Mouse (Mus musculus): ENCODE results near the gene Bcl2l11. TPM values are rescaled to one million over a fixed set of nuclear protein-coding genes. Genes with fewer than 3 reads are reported as not detected.

Gene Bcl2l11
- polyA plus RNA-seq, 1 experiment: 7.8 TPM

DNA sequence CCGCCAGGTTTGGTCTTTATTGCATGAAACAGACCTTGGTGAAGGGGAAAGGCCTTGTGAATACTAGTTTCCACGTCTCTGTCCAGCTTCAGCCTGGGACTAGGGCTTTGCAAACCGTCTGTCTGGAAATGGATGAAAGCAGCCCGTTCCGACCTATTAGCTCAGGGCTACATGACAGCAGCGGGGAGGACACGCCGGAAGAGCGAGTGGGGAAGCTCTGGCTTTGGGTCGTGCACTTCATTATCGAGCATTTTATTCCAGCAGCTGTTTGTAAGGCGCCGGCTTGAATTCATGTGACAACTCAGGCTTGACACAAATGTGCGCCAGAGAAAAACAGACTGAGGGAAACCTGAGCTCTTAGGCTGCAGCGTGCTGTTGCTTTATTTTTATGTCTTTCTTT is 13.9 kb downstream of the Bcl2l11 start:
- Histone ChIP-seq H3K4me3 (ENCODE audit: insufficient read depth, low read depth, low read length) (no peak overlapping the region), H3K27ac (ENCODE audit: insufficient read depth, low read depth, low read length) (no peak overlapping the region), H3K36me3 (ENCODE audit: control insufficient read depth, insufficient read depth, low read length) (no peaks in the 10 kb centered on the region), H3K27me3 (replicated peaks; ENCODE audit: control insufficient read depth, insufficient read depth, low read length) (no peaks in the 10 kb centered on the region), H3K4me1 (ENCODE audit: control insufficient read depth, insufficient read depth, low read length) (peaks cover 2% of the 10 kb centered on the region; the same call in 1 of the 2 replicates)
- WGBS: 38% methylated on average over 15 of the region's 15 CpGs
- peak; percentile 72 for DNase-seq
- TF ChIP-seq POLR2A (IDR thresholded peaks at IDR 0.05; ENCODE audit: low read depth, low read length) (no peak), CTCF (conservative IDR thresholded peaks at IDR 0.05; ENCODE audit: insufficient read depth, insufficient read length, low read depth, low read length) (no peak)

DNA sequence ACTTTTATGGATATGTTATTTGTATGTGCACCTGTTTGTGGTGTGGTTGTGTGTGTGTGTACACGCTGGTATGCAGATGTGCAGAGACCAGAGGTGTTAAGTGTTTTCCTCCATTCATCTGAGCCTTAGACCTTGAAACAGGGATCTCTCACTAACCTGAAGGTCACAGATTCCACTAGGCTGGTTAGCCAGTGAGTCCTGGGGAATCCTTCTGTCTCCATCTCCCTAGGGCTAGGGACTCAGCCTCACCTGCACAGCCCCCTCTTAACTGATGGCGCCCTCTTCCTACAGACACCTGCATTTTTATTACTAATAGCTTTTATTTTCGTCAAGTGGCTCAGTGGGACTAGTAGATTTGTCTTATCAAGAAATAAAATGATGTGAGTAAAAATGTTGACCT is 14.3 kb downstream of the Bcl2l11 start:
- DNase-seq: no peak
- Histone ChIP-seq H3K36me3 (ENCODE audit: control insufficient read depth, insufficient read depth, low read length) (no peaks in the 10 kb centered on the region), H3K27ac (ENCODE audit: insufficient read depth, low read depth, low read length) (no peak overlapping the region), H3K4me3 (ENCODE audit: insufficient read depth, low read depth, low read length) (no peak overlapping the region), H3K4me1 (ENCODE audit: control insufficient read depth, insufficient read depth, low read length) (peaks cover 2% of the 10 kb centered on the region; the same call in 1 of the 2 replicates), H3K27me3 (replicated peaks; ENCODE audit: control insufficient read depth, insufficient read depth, low read length) (no peaks in the 10 kb centered on the region)
- 61% methylated on average over 3 of the region's 3 CpGs for WGBS
- TF ChIP-seq CTCF (conservative IDR thresholded peaks at IDR 0.05; ENCODE audit: insufficient read depth, insufficient read length, low read depth, low read length): no peak
- no peak for TF ChIP-seq POLR2A (IDR thresholded peaks at IDR 0.05; ENCODE audit: low read depth, low read length)

- Histone ChIP-seq H3K27me3 (replicated peaks; ENCODE audit: control insufficient read depth, insufficient read depth, low read length) (no peaks in the 10 kb centered on the region), H3K4me1 (ENCODE audit: control insufficient read depth, insufficient read depth, low read length) (peaks cover 5% of the 10 kb centered on the region; the same call in 1 of the 2 replicates), H3K4me3 (ENCODE audit: insufficient read depth, low read depth, low read length) (no peak overlapping the region), H3K36me3 (ENCODE audit: control insufficient read depth, insufficient read depth, low read length) (no peaks in the 10 kb centered on the region; the same call in 1 of the 2 replicates), H3K27ac (ENCODE audit: insufficient read depth, low read depth, low read length) (no peak overlapping the region)
- TF ChIP-seq CTCF (conservative IDR thresholded peaks at IDR 0.05; ENCODE audit: insufficient read depth, insufficient read length, low read depth, low read length): no peak
- no peak for TF ChIP-seq POLR2A (IDR thresholded peaks at IDR 0.05; ENCODE audit: low read depth, low read length)
- no peak for DNase-seq
Measured at GRCm38 (mm10) chr2:128143992-128144391, 18.2 kb downstream of the Bcl2l11 start.

GRCm38 (mm10) chr2:128145433-128145832 is 19.6 kb downstream of the Bcl2l11 start:
- no peak overlapping the region for H3K27ac ChIP-seq (ENCODE audit: insufficient read depth, low read depth, low read length)
- 63% methylated on average over 3 of the region's 3 CpGs for WGBS
- no peak for TF ChIP-seq CTCF (conservative IDR thresholded peaks at IDR 0.05; ENCODE audit: insufficient read depth, insufficient read length, low read depth, low read length)
- no peak for TF ChIP-seq POLR2A (IDR thresholded peaks at IDR 0.05; ENCODE audit: low read depth, low read length)
- H3K36me3 ChIP-seq (ENCODE audit: control insufficient read depth, insufficient read depth, low read length): no peaks in the 10 kb centered on the region; the same call in 1 of the 2 replicates
- H3K4me3 ChIP-seq (ENCODE audit: insufficient read depth, low read depth, low read length): no peak overlapping the region
- peaks cover 3% of the 10 kb centered on the region; the same call in 1 of the 2 replicates for H3K4me1 ChIP-seq (ENCODE audit: control insufficient read depth, insufficient read depth, low read length)
- H3K27me3 ChIP-seq (replicated peaks; ENCODE audit: control insufficient read depth, insufficient read depth, low read length): no peaks in the 10 kb centered on the region
- DNase-seq: peak; percentile 31

DNA sequence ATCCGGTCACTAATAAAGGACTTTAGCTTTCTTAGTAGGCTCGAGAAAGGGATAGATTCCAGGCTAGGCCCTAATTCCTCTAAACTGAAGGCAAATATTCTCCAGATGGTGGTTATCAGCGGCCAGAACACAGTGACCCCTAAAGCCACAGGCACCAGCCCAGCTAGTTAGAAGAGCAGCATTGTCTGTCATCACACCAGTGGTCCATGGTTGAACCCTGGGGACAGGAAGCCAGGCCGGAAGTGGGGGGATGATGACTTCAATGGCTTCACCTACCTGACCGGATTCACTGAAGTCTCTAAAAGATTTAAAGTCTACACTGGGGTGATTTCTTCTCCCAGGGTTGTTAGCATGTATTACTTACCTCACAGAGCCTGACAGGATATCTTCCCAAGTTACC is 23.8 kb downstream of the Bcl2l11 start:
- peak; percentile 15 for DNase-seq
- Histone ChIP-seq H3K36me3 (ENCODE audit: control insufficient read depth, insufficient read depth, low read length) (no peaks in the 10 kb centered on the region; the same call in 1 of the 2 replicates), H3K4me1 (ENCODE audit: control insufficient read depth, insufficient read depth, low read length) (peaks cover 3% of the 10 kb centered on the region; the same call in 1 of the 2 replicates), H3K27me3 (replicated peaks; ENCODE audit: control insufficient read depth, insufficient read depth, low read length) (no peaks in the 10 kb centered on the region), H3K4me3 (ENCODE audit: insufficient read depth, low read depth, low read length) (no peak overlapping the region), H3K27ac (ENCODE audit: insufficient read depth, low read depth, low read length) (no peak overlapping the region)
- TF ChIP-seq CTCF (conservative IDR thresholded peaks at IDR 0.05; ENCODE audit: insufficient read depth, insufficient read length, low read depth, low read length): no peak
- no peak for TF ChIP-seq POLR2A (IDR thresholded peaks at IDR 0.05; ENCODE audit: low read depth, low read length)
- 70% methylated on average over 5 of the region's 5 CpGs for WGBS

DNA sequence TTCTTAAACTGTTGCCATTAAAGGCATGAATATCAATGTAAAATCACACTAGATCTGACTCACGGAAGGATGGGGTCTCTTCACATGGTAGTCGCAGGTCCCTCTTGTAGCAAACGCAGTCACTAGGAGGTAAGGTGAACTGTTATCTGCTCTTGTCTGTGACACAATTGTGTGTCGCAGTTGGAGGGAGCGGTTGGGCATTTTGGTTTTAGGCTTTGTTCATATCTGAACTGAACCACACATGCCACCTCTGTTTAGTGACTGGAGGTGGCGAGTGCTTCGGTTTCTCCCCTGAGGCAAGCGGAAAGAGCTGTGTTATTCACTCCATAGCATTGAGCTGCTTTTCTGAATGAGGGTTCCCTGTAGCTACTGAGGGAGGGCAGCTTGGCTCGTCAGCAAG is 26.4 kb downstream of the Bcl2l11 start:
- H3K27ac ChIP-seq (ENCODE audit: insufficient read depth, low read depth, low read length): no peak overlapping the region
- H3K27me3 ChIP-seq (replicated peaks; ENCODE audit: control insufficient read depth, insufficient read depth, low read length): no peaks in the 10 kb centered on the region
- TF ChIP-seq POLR2A (IDR thresholded peaks at IDR 0.05; ENCODE audit: low read depth, low read length): no peak
- TF ChIP-seq CTCF (conservative IDR thresholded peaks at IDR 0.05; ENCODE audit: insufficient read depth, insufficient read length, low read depth, low read length): no peak
- WGBS: 95% methylated on average over 9 of the region's 9 CpGs
- H3K4me3 ChIP-seq (ENCODE audit: insufficient read depth, low read depth, low read length): no peak overlapping the region
- no peaks in the 10 kb centered on the region for H3K4me1 ChIP-seq (ENCODE audit: control insufficient read depth, insufficient read depth, low read length)
- no peaks in the 10 kb centered on the region; the same call in 1 of the 2 replicates for H3K36me3 ChIP-seq (ENCODE audit: control insufficient read depth, insufficient read depth, low read length)
- DNase-seq: no peak

DNA sequence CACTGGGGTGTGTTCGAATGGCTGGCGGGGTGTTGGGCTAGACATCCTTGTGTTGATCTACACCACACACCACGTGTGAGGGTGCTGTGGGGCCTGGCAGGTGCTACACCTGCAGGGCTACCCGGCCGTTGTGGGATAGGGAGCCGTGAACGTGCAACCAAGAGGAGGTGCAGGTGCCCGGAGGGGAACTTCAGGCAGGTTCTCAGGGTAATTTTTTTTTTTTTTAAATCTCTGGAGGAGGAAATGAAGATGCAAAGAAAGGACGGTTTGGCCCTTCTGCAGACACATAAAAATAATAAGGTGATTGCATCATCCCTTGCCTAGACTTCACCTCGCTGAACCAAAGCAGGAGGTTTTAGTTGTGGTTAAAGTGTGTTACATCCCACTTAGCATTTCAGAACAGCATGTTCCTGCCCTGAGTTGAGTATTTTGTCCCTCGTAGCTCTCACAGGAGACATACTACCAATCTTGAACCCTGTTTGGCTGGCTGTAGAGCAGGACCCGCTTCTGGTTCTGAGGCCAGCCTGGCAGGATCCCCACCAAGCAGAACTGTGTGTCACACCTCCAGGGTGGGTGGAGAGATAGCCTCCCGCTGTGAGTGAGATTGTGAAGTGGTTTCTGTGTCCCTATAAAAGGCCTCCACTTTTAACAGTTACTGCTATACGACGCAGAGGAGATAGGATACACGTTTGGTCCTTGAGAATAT is 27.2 kb downstream of the Bcl2l11 start:
- 80% methylated on average over 16 of the region's 16 CpGs for WGBS
- no peaks in the 10 kb centered on the region for H3K36me3 ChIP-seq (ENCODE audit: control insufficient read depth, insufficient read depth, low read length)
- H3K27me3 ChIP-seq (replicated peaks; ENCODE audit: control insufficient read depth, insufficient read depth, low read length): no peaks in the 10 kb centered on the region
- no peak for DNase-seq
- H3K27ac ChIP-seq (ENCODE audit: insufficient read depth, low read depth, low read length): no peak overlapping the region
- H3K4me1 ChIP-seq (ENCODE audit: control insufficient read depth, insufficient read depth, low read length): no peaks in the 10 kb centered on the region
- TF ChIP-seq POLR2A (IDR thresholded peaks at IDR 0.05; ENCODE audit: low read depth, low read length): no peak
- no peak for TF ChIP-seq CTCF (conservative IDR thresholded peaks at IDR 0.05; ENCODE audit: insufficient read depth, insufficient read length, low read depth, low read length)
- no peak overlapping the region for H3K4me3 ChIP-seq (ENCODE audit: insufficient read depth, low read depth, low read length)

Data from kidney, adult 2 months (tissue).